Mouse (Mus musculus) hindbrain, embryonic 16.5 days (tissue): Measurements from ENCODE around the gene Grrp1. TPM values are rescaled to one million over a fixed set of nuclear protein-coding genes. Genes with fewer than 3 reads are reported as not detected.

Source experiments
- ATAC-seq: fragments of 200-750 bp; cut with Nextera tagmentation; 2 replicates; pipeline ENCODE4 v1.8.0; 2017; ENCODE audit warnings: moderate TSS enrichment, moderate library complexity
- H3K27ac ChIP-seq: fragments of 300-500 bp; sonication (generic); 2 replicates; pipeline ENCODE4 v1.5.1; 2014; ENCODE audit warnings: low read depth, mild to moderate bottlenecking, control low read depth, low read length, moderate library complexity
- H3K27me3 ChIP-seq: fragments of 300-500 bp; sonication (generic); replicated peaks from 2 replicates; pipeline ENCODE4 v1.6.1; 2014; ENCODE audit warnings: low read length; ENCODE audit not compliant: control insufficient read depth, insufficient read depth
- H3K36me3 ChIP-seq: fragments of 300-500 bp; sonication (generic); 2 replicates; pipeline ENCODE4 v1.6.1; 2014; ENCODE audit warnings: mild to moderate bottlenecking, low read length, moderate library complexity, mixed read lengths; ENCODE audit not compliant: control insufficient read depth, insufficient read depth
- H3K4me1 ChIP-seq: fragments of 300-500 bp; sonication (generic); 2 replicates; pipeline ENCODE4 v1.6.1; 2014; ENCODE audit warnings: low read depth, low read length; ENCODE audit not compliant: control insufficient read depth, insufficient read depth
- H3K4me2 ChIP-seq: fragments of 300-500 bp; sonication (generic); 2 replicates; pipeline ENCODE4 v1.6.1; 2014; ENCODE audit warnings: mild to moderate bottlenecking, low read length, control low read depth, moderate library complexity
- H3K4me3 ChIP-seq: fragments of 300-500 bp; sonication (generic); 2 replicates; pipeline ENCODE4 v1.5.1; 2014; ENCODE audit warnings: mild to moderate bottlenecking, low read length, control low read depth, moderate library complexity
- H3K9ac ChIP-seq: fragments of 300-500 bp; sonication (generic); 2 replicates; pipeline ENCODE4 v1.6.1; 2014; ENCODE audit warnings: low read depth, mild to moderate bottlenecking, control low read depth, low read length, moderate library complexity
- H3K9me3 ChIP-seq: fragments of 300-500 bp; sonication (generic); 2 replicates; pipeline ENCODE4 v1.6.1; 2014; ENCODE audit warnings: mild to moderate bottlenecking, low read length, moderate library complexity; ENCODE audit not compliant: control insufficient read depth
- WGBS: fragments of 180-500 bp; shearing (Covaris S2); extraction: QIAGEN DNeasy Blood & Tissue Kit; methylation state at CpG from one replicate; pipeline ENCODE4 v1.1.7; 2014; 5-methylcytosine and 5-hydroxymethylcytosine counted together
- polyA plus RNA-seq: library from polyadenylated mRNA; unstranded; fragments of >200 nt; fragmentation: Nextera tagmentation; extraction: Ambion mirVana; gene quantifications from 2 replicates; pipeline ENCODE4 v1.2.1, GENCODE M21; 2015

Gene Grrp1
- polyA plus RNA-seq, 1 experiment from 2014 or later: 16.9 TPM

GRCm38 (mm10) chr4:134237582-134238278 is 16.2 kb downstream of the Grrp1 start:
- Histone ChIP-seq H3K27me3 (peaks cover 14% of the 10 kb centered on the region), H3K4me1 (peaks cover 9% of the 10 kb centered on the region), H3K4me3 (no peak overlapping the region), H3K36me3 (no peaks in the 10 kb centered on the region), H3K9ac (no peak overlapping the region; the same call in 1 of the 2 replicates), H3K4me2 (peak overlapping the region; percentile 48), H3K27ac (no peak overlapping the region), H3K9me3 (no peaks in the 10 kb centered on the region)
- ATAC-seq: no peak
- WGBS: 31% methylated on average over 19 of the region's 19 CpGs

- Histone ChIP-seq H3K4me2 (no peak overlapping the region), H3K4me1 (peaks cover 9% of the 10 kb centered on the region), H3K9ac (no peak overlapping the region), H3K4me3 (no peak overlapping the region), H3K27ac (no peak overlapping the region), H3K9me3 (no peaks in the 10 kb centered on the region), H3K36me3 (no peaks in the 10 kb centered on the region), H3K27me3 (peaks cover 14% of the 10 kb centered on the region)
- no peak for ATAC-seq
- 88% methylated on average over 5 of the region's 5 CpGs for WGBS
Measured at GRCm38 (mm10) chr4:134234876-134235275, 19.0 kb downstream of the Grrp1 start.

- Histone ChIP-seq H3K4me3 (no peak overlapping the region), H3K27me3 (no peaks in the 10 kb centered on the region), H3K27ac (no peak overlapping the region), H3K4me2 (no peak overlapping the region), H3K9ac (no peak overlapping the region), H3K9me3 (no peaks in the 10 kb centered on the region), H3K4me1 (no peaks in the 10 kb centered on the region), H3K36me3 (no peaks in the 10 kb centered on the region)
- WGBS: 41% methylated on average over 8 of the region's 8 CpGs
- no peak for ATAC-seq
Measured at GRCm38 (mm10) chr4:134230431-134230830, 23.5 kb downstream of the Grrp1 start.

GRCm38 (mm10) chr4:134227194-134227593 is 26.7 kb downstream of the Grrp1 start, which contains the start of gene Catsper4:
Catsper4 (minus strand) TSS chr4:134227383.
- Histone ChIP-seq H3K27me3 (no peaks in the 10 kb centered on the region), H3K4me3 (no peak within 1 kb of the TSS), H3K9me3 (no peaks in the 10 kb centered on the region), H3K27ac (no peak within 1 kb of the TSS), H3K9ac (no peak within 1 kb of the TSS), H3K4me2 (no peak within 1 kb of the TSS), H3K36me3 (no peaks in the 10 kb centered on the region), H3K4me1 (no peaks in the 10 kb centered on the region)
- no peak for ATAC-seq
- WGBS: 76% methylated on average over 8 of the region's 8 CpGs

- H3K4me2 ChIP-seq: no peak overlapping the region
- ATAC-seq: no peak
- WGBS: 69% methylated on average over 11 of the region's 11 CpGs
Measured at GRCm38 (mm10) chr4:134222793-134223600, 30.9 kb downstream of the Grrp1 start.

GRCm38 (mm10) chr4:134206488-134207053 is 47.3 kb downstream of the Grrp1 start:
- H3K9me3 ChIP-seq: no peaks in the 10 kb centered on the region
- H3K4me3 ChIP-seq: no peak overlapping the region
- 66% methylated on average over 6 of the region's 6 CpGs for WGBS
- H3K27me3 ChIP-seq: no peaks in the 10 kb centered on the region
- no peak overlapping the region for H3K9ac ChIP-seq
- no peak for ATAC-seq
- H3K4me2 ChIP-seq: no peak overlapping the region
- no peaks in the 10 kb centered on the region for H3K4me1 ChIP-seq
- no peak overlapping the region for H3K27ac ChIP-seq
- H3K36me3 ChIP-seq: no peaks in the 10 kb centered on the region

More at GRCm38 (mm10) chr4:134222793-134223600, 30.9 kb downstream of the Grrp1 start:
- Histone ChIP-seq H3K9ac (no peak overlapping the region), H3K36me3 (no peaks in the 10 kb centered on the region), H3K9me3 (no peaks in the 10 kb centered on the region), H3K27me3 (no peaks in the 10 kb centered on the region), H3K27ac (no peak overlapping the region), H3K4me1 (no peaks in the 10 kb centered on the region), H3K4me3 (no peak overlapping the region)

- WGBS: 91% methylated on average over 17 of the region's 17 CpGs
- H3K9ac ChIP-seq: no peak overlapping the region
- H3K4me1 ChIP-seq: no peaks in the 10 kb centered on the region
- H3K27ac ChIP-seq: no peak overlapping the region
- no peak overlapping the region for H3K4me2 ChIP-seq
- no peak overlapping the region for H3K4me3 ChIP-seq
- H3K27me3 ChIP-seq: no peaks in the 10 kb centered on the region
- no peaks in the 10 kb centered on the region for H3K36me3 ChIP-seq
- no peaks in the 10 kb centered on the region for H3K9me3 ChIP-seq
- ATAC-seq: no peak
Measured at GRCm38 (mm10) chr4:134203340-134203896, 50.5 kb downstream of the Grrp1 start.

- Histone ChIP-seq H3K27ac (no peak within 1 kb of the TSS), H3K4me3 (no peak within 1 kb of the TSS), H3K9me3 (no peaks in the 10 kb centered on the region), H3K4me2 (no peak within 1 kb of the TSS), H3K4me1 (no peaks in the 10 kb centered on the region), H3K9ac (no peak within 1 kb of the TSS), H3K36me3 (no peaks in the 10 kb centered on the region), H3K27me3 (no peaks in the 10 kb centered on the region)
- no peak for ATAC-seq
- 85% methylated on average over 4 of the region's 4 CpGs for WGBS
Measured at GRCm38 (mm10) chr4:134202904-134203303, 51.0 kb downstream of the Grrp1 start, which contains the start of gene Gm7534. Gm7534 (minus strand) TSS chr4:134203004.
